Mouse (Mus musculus): ENCODE measurements around the gene BC005537.

GRCm38 (mm10) chr13:24851989-24852388, 50.5 kb downstream of the BC005537 start:
- TF ChIP-seq CTCF (IDR thresholded peaks at IDR 0.05; ENCODE audit: low read depth, low read length) (no peak), POLR2A (IDR thresholded peaks at IDR 0.05; ENCODE audit: extremely low read depth, insufficient read depth, low read length) (no peak)
